Mouse (Mus musculus) kidney, adult 2 months (tissue): ENCODE measurements around the gene Cebpe.

ENCODE experiments used
- CTCF ChIP-seq: fragments of 200-500 bp; conservative IDR thresholded peaks from 2 replicates; pipeline ENCODE4 v1.5.1; 2011; ENCODE audit warnings: low read depth, mild to moderate bottlenecking, control low read depth, low read length, moderate library complexity, mixed read lengths; ENCODE audit not compliant: insufficient read depth, insufficient read length
- POLR2A ChIP-seq: fragments of 200-500 bp; IDR thresholded peaks from one replicate; pipeline ENCODE4 v1.6.1; 2011; ENCODE audit warnings: low read depth, low read length, control low read depth

DNA sequence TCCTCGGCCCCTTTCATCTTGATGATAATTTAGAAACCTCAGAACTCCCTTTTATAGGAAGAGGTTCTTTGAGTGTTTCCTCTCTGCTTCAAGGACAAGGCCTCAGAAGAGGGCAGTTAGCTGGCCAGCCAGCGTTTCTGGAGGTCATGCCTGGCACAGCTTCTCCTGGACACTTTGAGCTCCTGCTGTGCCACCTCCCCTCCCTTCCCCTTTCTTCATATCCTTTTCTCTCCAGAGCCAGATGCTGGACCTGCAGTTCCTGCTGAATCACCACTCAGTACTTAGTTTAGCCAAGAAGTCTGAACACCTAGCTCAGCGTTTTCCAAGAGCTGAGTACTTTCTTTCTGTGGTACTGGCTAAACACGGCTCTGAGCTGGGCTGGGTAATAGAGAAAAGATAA is 37.3 kb upstream of the Cebpe start:
- TF ChIP-seq CTCF (no peak), POLR2A (no peak)
